Mouse (Mus musculus) stomach, postnatal 0 days (tissue): Measurements from ENCODE around the gene Lrmda. TPM values are rescaled to one million over a fixed set of nuclear protein-coding genes. Genes with fewer than 3 reads are reported as not detected.
A peak's percentile ranks its signal among the peaks of the same experiment; 100 is the strongest.

ENCODE experiments used
- ATAC-seq: fragments of 200-750 bp; cut with Nextera tagmentation; 2 replicates; pipeline ENCODE4 v1.8.0; 2017; ENCODE audit not compliant: low FRiP score, low TSS enrichment
- DNase-seq: peaks from one replicate; pipeline ENCODE4 v3.0.0-alpha.2; 2016; ENCODE audit warnings: low spot score
- H3K27ac ChIP-seq: fragments of 300-500 bp; sonication (generic); replicated peaks from 2 replicates; pipeline ENCODE4 v1.5.1; 2014; ENCODE audit warnings: mild to moderate bottlenecking, control low read depth
- H3K27me3 ChIP-seq: fragments of 300-500 bp; sonication (generic); 2 replicates; pipeline ENCODE4 v1.6.1; 2014; ENCODE audit warnings: low read length; ENCODE audit not compliant: control insufficient read depth, insufficient read depth
- H3K36me3 ChIP-seq: fragments of 300-500 bp; sonication (generic); 2 replicates; pipeline ENCODE4 v1.6.1; 2014; ENCODE audit warnings: low read length, mixed read lengths; ENCODE audit not compliant: control insufficient read depth, insufficient read depth
- H3K4me1 ChIP-seq: fragments of 300-500 bp; sonication (generic); replicated peaks from 2 replicates; pipeline ENCODE4 v1.6.1; 2014; ENCODE audit warnings: antibody characterized with exemption; ENCODE audit not compliant: control insufficient read depth, insufficient read depth
- H3K4me2 ChIP-seq: fragments of 300-500 bp; sonication (generic); replicated peaks from 2 replicates; pipeline ENCODE4 v1.6.1; 2014; ENCODE audit warnings: low read depth, mild to moderate bottlenecking, control low read depth, moderate library complexity
- H3K4me3 ChIP-seq: fragments of 300-500 bp; sonication (generic); 2 replicates; pipeline ENCODE4 v1.5.1; 2014; ENCODE audit warnings: low read depth, low read length, control low read depth
- H3K9ac ChIP-seq: fragments of 300-500 bp; sonication (generic); 2 replicates; pipeline ENCODE4 v1.6.1; 2014; ENCODE audit warnings: mild to moderate bottlenecking, low read length, control low read depth, mixed read lengths
- H3K9me3 ChIP-seq: fragments of 300-500 bp; sonication (generic); 2 replicates; pipeline ENCODE4 v1.6.1; 2016; ENCODE audit warnings: low read length; ENCODE audit not compliant: control insufficient read depth
- CTCF ChIP-seq: IDR thresholded peaks from 2 replicates; pipeline ENCODE4 v1.5.1; 2016; ENCODE audit warnings: antibody characterized with exemption, low read depth, mild to moderate bottlenecking, moderate library complexity
- EP300 ChIP-seq: optimal IDR thresholded peaks from 2 replicates; pipeline ENCODE3; 2016; ENCODE audit warnings: antibody characterized with exemption
- WGBS: fragments of 180-500 bp; shearing (Covaris S2); extraction: QIAGEN DNeasy Blood & Tissue Kit; methylation state at CpG from one replicate; pipeline ENCODE4 v1.1.7; 2014; 5-methylcytosine and 5-hydroxymethylcytosine counted together
- polyA plus RNA-seq: library from polyadenylated mRNA; unstranded; fragments of >200 nt; fragmentation: Nextera tagmentation; extraction: Ambion mirVana; gene quantifications from 2 replicates; pipeline ENCODE4 v1.2.1, GENCODE M21; 2015

Lrmda gene
- polyA plus RNA-seq, 1 experiment from 2014 or later, result 0.39 TPM

- 67% methylated on average over 3 of the region's 3 CpGs for WGBS
- no peaks in the 10 kb centered on the region for H3K4me1 ChIP-seq
- no peak overlapping the region for H3K4me2 ChIP-seq
- H3K36me3 ChIP-seq, result no peaks in the 10 kb centered on the region
- no peak overlapping the region for H3K4me3 ChIP-seq
- H3K27ac ChIP-seq, result no peak overlapping the region
- DNase-seq (no peak), ATAC-seq (no peak)
- H3K27me3 ChIP-seq, result no peaks in the 10 kb centered on the region
- no peak overlapping the region for H3K9ac ChIP-seq
- no peak for TF ChIP-seq CTCF
- TF ChIP-seq EP300, result no peak
- H3K9me3 ChIP-seq, result no peaks in the 10 kb centered on the region
Measured at GRCm38 (mm10) chr14:22666437-22666836, 646.9 kb downstream of the Lrmda start.

GRCm38 (mm10) chr14:22668302-22668701 is 648.8 kb downstream of the Lrmda start:
- no peak overlapping the region for H3K27ac ChIP-seq
- 34% methylated on average over 8 of the region's 8 CpGs for WGBS
- no peaks in the 10 kb centered on the region for H3K9me3 ChIP-seq
- no peaks in the 10 kb centered on the region for H3K27me3 ChIP-seq
- no peak overlapping the region for H3K9ac ChIP-seq
- no peak overlapping the region for H3K4me3 ChIP-seq
- no peak for TF ChIP-seq EP300
- no peak for TF ChIP-seq CTCF
- no peaks in the 10 kb centered on the region for H3K4me1 ChIP-seq
- no peak overlapping the region for H3K4me2 ChIP-seq
- ATAC-seq, result no peak
- no peak for DNase-seq
- no peaks in the 10 kb centered on the region for H3K36me3 ChIP-seq

- no peak for ATAC-seq
Measured at GRCm38 (mm10) chr14:22668711-22669110, 649.2 kb downstream of the Lrmda start.

GRCm38 (mm10) chr14:22673581-22673980 is 654.1 kb downstream of the Lrmda start:
- H3K9ac ChIP-seq, result no peak overlapping the region
- WGBS, result 34% methylated on average over 5 of the region's 5 CpGs
- no peaks in the 10 kb centered on the region for H3K27me3 ChIP-seq
- no peak overlapping the region for H3K4me3 ChIP-seq
- H3K36me3 ChIP-seq, result no peaks in the 10 kb centered on the region
- DNase-seq (no peak), ATAC-seq (no peak)
- TF ChIP-seq CTCF (no peak), EP300 (no peak)
- no peak overlapping the region for H3K4me2 ChIP-seq
- H3K27ac ChIP-seq, result no peak overlapping the region
- H3K9me3 ChIP-seq, result no peaks in the 10 kb centered on the region
- H3K4me1 ChIP-seq, result no peaks in the 10 kb centered on the region

More at GRCm38 (mm10) chr14:22668711-22669110, 649.2 kb downstream of the Lrmda start:
- H3K9me3 ChIP-seq, result no peaks in the 10 kb centered on the region
- no peaks in the 10 kb centered on the region for H3K4me1 ChIP-seq
- no peak overlapping the region for H3K4me2 ChIP-seq
- no peak overlapping the region for H3K27ac ChIP-seq
- H3K4me3 ChIP-seq, result no peak overlapping the region
- WGBS, result 44% methylated on average over 6 of the region's 6 CpGs
- no peaks in the 10 kb centered on the region for H3K27me3 ChIP-seq
- H3K9ac ChIP-seq, result no peak overlapping the region
- DNase-seq, result no peak
- TF ChIP-seq CTCF, result no peak
- no peaks in the 10 kb centered on the region for H3K36me3 ChIP-seq

GRCm38 (mm10) chr14:22679008-22679704 is 659.6 kb downstream of the Lrmda start:
- Histone ChIP-seq H3K36me3 (no peaks in the 10 kb centered on the region), H3K9ac (no peak overlapping the region), H3K27me3 (no peaks in the 10 kb centered on the region), H3K4me1 (no peaks in the 10 kb centered on the region), H3K27ac (no peak overlapping the region), H3K4me3 (no peak overlapping the region), H3K9me3 (no peaks in the 10 kb centered on the region), H3K4me2 (no peak overlapping the region)
- 73% methylated on average over 5 of the region's 5 CpGs for WGBS
- peak; percentile 24; the same call in 1 of the 2 replicates for ATAC-seq
- DNase-seq, result no peak
- no peak for TF ChIP-seq EP300
- no peak for TF ChIP-seq CTCF

- H3K27ac ChIP-seq, result no peak overlapping the region
- no peak overlapping the region for H3K4me3 ChIP-seq
- no peak overlapping the region for H3K4me2 ChIP-seq
- DNase-seq (no peak), ATAC-seq (no peak)
- H3K9ac ChIP-seq, result no peak overlapping the region
- WGBS, result 49% methylated on average over 9 of the region's 9 CpGs
- no peaks in the 10 kb centered on the region for H3K4me1 ChIP-seq
- H3K27me3 ChIP-seq, result no peaks in the 10 kb centered on the region
- H3K36me3 ChIP-seq, result no peaks in the 10 kb centered on the region
- TF ChIP-seq CTCF (no peak), EP300 (no peak)
- no peaks in the 10 kb centered on the region for H3K9me3 ChIP-seq
Measured at GRCm38 (mm10) chr14:22679705-22680643, 660.5 kb downstream of the Lrmda start.
